Mouse (Mus musculus) kidney, postnatal 36 days (tissue): ENCODE measurements around the gene Csnk2a1.
"Not testable (repeated sequence)": the region's sequence is repeated elsewhere in the genome, so short reads cannot be mapped to it uniquely, and the experiment has no call there.

Source experiments
- DNase-seq, 2 experiments: peaks; one replicate each; pipeline ENCODE4 v3.0.0; 2021 to 2022; ENCODE audit warnings: mixed read lengths in 2 of 2

Csnk2a1 gene

GRCm38 (mm10) chr2:152226248-152227050, at the start of gene Csnk2a1:
Gene Csnk2a1 (plus strand): TSS chr2:152226839.
- peak; percentile 95 to 96 for DNase-seq

- peak; percentile 79 to 80 for DNase-seq
Measured at GRCm38 (mm10) chr2:152177162-152177805, 49.4 kb upstream of the Csnk2a1 start.

GRCm38 (mm10) chr2:152177806-152178170, 48.9 kb upstream of the Csnk2a1 start:
- no peak for DNase-seq

GRCm38 (mm10) chr2:152178345-152178744, 48.3 kb upstream of the Csnk2a1 start:
- DNase-seq: no peak

- DNase-seq: no peak
Measured at GRCm38 (mm10) chr2:152179301-152179700, 47.3 kb upstream of the Csnk2a1 start.

- DNase-seq: peak; percentile 86 to 89
Measured at GRCm38 (mm10) chr2:152180323-152180722, 46.3 kb upstream of the Csnk2a1 start.

GRCm38 (mm10) chr2:152187132-152187531, 39.5 kb upstream of the Csnk2a1 start:
- DNase-seq: no peak

GRCm38 (mm10) chr2:152189213-152189612, 37.4 kb upstream of the Csnk2a1 start:
- no peak for DNase-seq

- peak; percentile 26 to 29 for DNase-seq
Measured at GRCm38 (mm10) chr2:152189640-152190039, 37.0 kb upstream of the Csnk2a1 start.

- DNase-seq: no peak
Measured at GRCm38 (mm10) chr2:152190161-152190560, 36.5 kb upstream of the Csnk2a1 start.

- DNase-seq: no peak
Measured at GRCm38 (mm10) chr2:152192591-152193345, 33.9 kb upstream of the Csnk2a1 start.

GRCm38 (mm10) chr2:152193346-152193710, 33.3 kb upstream of the Csnk2a1 start:
- no peak for DNase-seq

GRCm38 (mm10) chr2:152194586-152194985, 32.1 kb upstream of the Csnk2a1 start:
- no peak for DNase-seq

- DNase-seq: no peak
Measured at GRCm38 (mm10) chr2:152196896-152197295, 29.7 kb upstream of the Csnk2a1 start.

- DNase-seq: peak; percentile 69 to 72
Measured at GRCm38 (mm10) chr2:152197301-152197712, 29.3 kb upstream of the Csnk2a1 start.

GRCm38 (mm10) chr2:152206139-152206538, 20.5 kb upstream of the Csnk2a1 start:
- DNase-seq: not testable (repeated sequence)

- DNase-seq: peak; percentile 62 to 67
Measured at GRCm38 (mm10) chr2:152211871-152212270, 14.8 kb upstream of the Csnk2a1 start.

- DNase-seq: peak; percentile 46 to 56
Measured at GRCm38 (mm10) chr2:152216975-152217374, 9.7 kb upstream of the Csnk2a1 start.

- no peak for DNase-seq
Measured at GRCm38 (mm10) chr2:152223521-152224300, 2.9 kb upstream of the Csnk2a1 start.

GRCm38 (mm10) chr2:152225536-152225935, 1.1 kb upstream of the Csnk2a1 start:
- no peak for DNase-seq

- DNase-seq: peak; percentile 73 to 77
Measured at GRCm38 (mm10) chr2:152227051-152227481, 427 bp downstream of the Csnk2a1 start.

GRCm38 (mm10) chr2:152230046-152230445, 3.4 kb downstream of the Csnk2a1 start:
- DNase-seq: no peak

GRCm38 (mm10) chr2:152237926-152238325, 11.3 kb downstream of the Csnk2a1 start:
- DNase-seq: no peak
